Mouse (Mus musculus) cortical plate, adult 2 months (tissue): ENCODE data around the gene Fgfr1op.

Experiments
- CTCF ChIP-seq: fragments of 200-500 bp; IDR thresholded peaks from 2 replicates; pipeline ENCODE4 v1.5.1; 2011; ENCODE audit warnings: mild to moderate bottlenecking, control low read depth, low read length; ENCODE audit not compliant: insufficient read depth; ENCODE audit errors: extremely low read depth
- POLR2A ChIP-seq: fragments of 200-500 bp; IDR thresholded peaks from 2 replicates; pipeline ENCODE4 v1.6.1; 2011; ENCODE audit warnings: mild to moderate bottlenecking, low read length, control low read depth; ENCODE audit not compliant: insufficient read depth; ENCODE audit errors: extremely low read depth

DNA sequence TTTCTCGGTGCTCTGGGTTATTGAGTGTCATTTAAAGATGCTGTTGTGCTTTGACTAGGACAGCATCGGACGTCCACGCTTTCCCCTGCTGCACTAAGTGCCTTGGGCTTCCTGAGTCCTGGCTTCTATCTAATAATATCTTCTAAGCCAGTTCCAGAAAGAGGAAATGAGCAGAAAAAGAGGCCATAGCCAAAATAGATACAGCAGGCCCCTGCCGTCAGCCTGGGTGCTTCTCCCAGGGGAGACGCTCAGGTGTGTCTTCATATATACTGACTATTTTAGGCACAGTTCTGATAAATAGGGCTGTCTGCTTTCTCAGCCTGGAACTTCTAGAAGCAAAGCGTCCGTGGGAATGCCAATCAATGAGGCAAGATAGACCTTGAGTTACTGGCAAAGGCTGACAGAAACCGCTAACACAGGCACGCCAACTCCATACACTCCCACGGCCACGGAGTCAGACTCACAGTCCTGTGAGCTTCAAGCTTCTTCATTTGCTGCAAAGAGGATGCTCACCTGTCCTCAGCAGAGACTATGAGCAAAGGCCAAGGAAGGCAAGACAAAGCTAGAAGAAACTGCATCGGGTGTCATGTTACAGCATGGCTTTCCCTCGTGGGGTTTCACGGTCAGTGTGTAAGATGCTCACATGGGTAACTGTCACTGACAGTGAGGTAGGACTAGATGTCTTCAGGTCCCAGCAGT, 72.9 kb downstream of the Fgfr1op start:
- TF ChIP-seq CTCF (no peak), POLR2A (no peak)
